Mouse (Mus musculus) intestine, embryonic 16.5 days (tissue): ENCODE results near the gene Ccdc171. TPM values are rescaled to one million over a fixed set of nuclear protein-coding genes. Genes with fewer than 3 reads are reported as not detected.
"Not testable (repeated sequence)": the region's sequence is repeated elsewhere in the genome, so short reads cannot be mapped to it uniquely, and the experiment has no call there.

Source experiments
- ATAC-seq: fragments of 200-750 bp; cut with Nextera tagmentation; 2 replicates; pipeline ENCODE4 v1.8.0; 2017; ENCODE audit warnings: moderate TSS enrichment, moderate library complexity
- H3K27ac ChIP-seq: fragments of 300-500 bp; sonication (generic); 2 replicates; pipeline ENCODE4 v1.5.1; 2014; ENCODE audit warnings: mild to moderate bottlenecking, low read length
- H3K27me3 ChIP-seq: fragments of 300-500 bp; sonication (generic); replicated peaks from 2 replicates; pipeline ENCODE4 v1.6.1; 2014; ENCODE audit warnings: low read length, control low read depth, mixed read lengths; ENCODE audit not compliant: control insufficient read depth, insufficient read depth
- H3K36me3 ChIP-seq: fragments of 300-500 bp; sonication (generic); 2 replicates; pipeline ENCODE4 v1.6.1; 2014; ENCODE audit warnings: low read length, control low read depth; ENCODE audit not compliant: control insufficient read depth, insufficient read depth
- H3K4me1 ChIP-seq: fragments of 300-500 bp; sonication (generic); 2 replicates; pipeline ENCODE4 v1.6.1; 2014; ENCODE audit warnings: low read length, control low read depth, mixed read lengths; ENCODE audit not compliant: control insufficient read depth, insufficient read depth
- H3K4me2 ChIP-seq: fragments of 300-500 bp; sonication (generic); 2 replicates; pipeline ENCODE4 v1.6.1; 2014; ENCODE audit warnings: low read depth, low read length, control low read depth
- H3K4me3 ChIP-seq: fragments of 300-500 bp; sonication (generic); 2 replicates; pipeline ENCODE4 v1.5.1; 2014; ENCODE audit warnings: mild to moderate bottlenecking, low read length
- H3K9ac ChIP-seq: fragments of 300-500 bp; sonication (generic); 2 replicates; pipeline ENCODE4 v1.6.1; 2014; ENCODE audit warnings: low read depth, low read length
- H3K9me3 ChIP-seq: fragments of 300-500 bp; sonication (generic); 2 replicates; pipeline ENCODE4 v1.6.1; 2016; ENCODE audit warnings: low read length, control low read depth; ENCODE audit not compliant: control insufficient read depth
- WGBS: fragments of 180-500 bp; shearing (Covaris S2); extraction: QIAGEN DNeasy Blood & Tissue Kit; methylation state at CpG from one replicate; pipeline ENCODE4 v1.1.7; 2014; 5-methylcytosine and 5-hydroxymethylcytosine counted together
- polyA plus RNA-seq: library from polyadenylated mRNA; unstranded; fragments of >200 nt; fragmentation: Nextera tagmentation; extraction: Ambion mirVana; gene quantifications from 2 replicates; pipeline ENCODE4 v1.2.1, GENCODE M21; 2015

The Ccdc171 gene
- polyA plus RNA-seq, 1 experiment from 2014 or later, result 1.9 TPM

- no peak overlapping the region for H3K27ac ChIP-seq
- no peaks in the 10 kb centered on the region for H3K4me1 ChIP-seq
- no peak overlapping the region for H3K4me2 ChIP-seq
- no peaks in the 10 kb centered on the region for H3K27me3 ChIP-seq
- no peak overlapping the region for H3K4me3 ChIP-seq
- WGBS, result 37% methylated on average over 7 of the region's 7 CpGs
- H3K9me3 ChIP-seq, result no peaks in the 10 kb centered on the region
- no peaks in the 10 kb centered on the region for H3K36me3 ChIP-seq
- peak; percentile 83 for ATAC-seq
- H3K9ac ChIP-seq, result no peak overlapping the region
Observed at GRCm38 (mm10) chr4:83534024-83534423, 8.7 kb downstream of the Ccdc171 start.

GRCm38 (mm10) chr4:83549501-83549900 lies 24.2 kb downstream of the Ccdc171 start:
- H3K4me2 ChIP-seq, result 0 out of 2 replicates have a peak overlapping the region, but pooled peaks have one; percentile 14
- no peak overlapping the region for H3K27ac ChIP-seq
- H3K9ac ChIP-seq, result no peak overlapping the region
- H3K4me3 ChIP-seq, result no peak overlapping the region
- no peaks in the 10 kb centered on the region for H3K36me3 ChIP-seq
- H3K9me3 ChIP-seq, result no peaks in the 10 kb centered on the region
- no peak for ATAC-seq
- no peaks in the 10 kb centered on the region for H3K4me1 ChIP-seq
- no peaks in the 10 kb centered on the region for H3K27me3 ChIP-seq
- 45% methylated on average over 18 of the region's 18 CpGs for WGBS

GRCm38 (mm10) chr4:83567190-83568113 lies 42.1 kb downstream of the Ccdc171 start:
- no peaks in the 10 kb centered on the region for H3K36me3 ChIP-seq
- H3K4me1 ChIP-seq, result 0 out of 2 replicates have a peak, but pooled peaks cover 4% of the 10 kb centered on the region
- H3K4me3 ChIP-seq, result no peak overlapping the region
- H3K27ac ChIP-seq, result no peak overlapping the region
- no peak overlapping the region for H3K9ac ChIP-seq
- WGBS, result 27% methylated on average over 13 of the region's 13 CpGs
- H3K4me2 ChIP-seq, result peak overlapping the region; percentile 38
- no peaks in the 10 kb centered on the region for H3K27me3 ChIP-seq
- peak; percentile 81 for ATAC-seq
- no peaks in the 10 kb centered on the region for H3K9me3 ChIP-seq

GRCm38 (mm10) chr4:83568145-83568544 lies 42.8 kb downstream of the Ccdc171 start:
- H3K27me3 ChIP-seq, H3K9me3 ChIP-seq, H3K4me1 ChIP-seq, H3K36me3 ChIP-seq, H3K27ac ChIP-seq, H3K9ac ChIP-seq: not testable (repeated sequence)
- peak; percentile 75 for ATAC-seq
- WGBS, result 5% methylated on average over 9 of the region's 9 CpGs
- H3K4me2 ChIP-seq, result peak overlapping the region; percentile 38
- H3K4me3 ChIP-seq, result peak overlapping the region; percentile 22; the same call in 1 of the 2 replicates

GRCm38 (mm10) chr4:83570569-83570968 lies 45.2 kb downstream of the Ccdc171 start:
- Histone ChIP-seq H3K36me3 (no peaks in the 10 kb centered on the region), H3K4me3 (no peak overlapping the region), H3K4me1 (0 out of 2 replicates have a peak, but pooled peaks cover 4% of the 10 kb centered on the region), H3K27ac (no peak overlapping the region), H3K9me3 (no peaks in the 10 kb centered on the region), H3K4me2 (no peak overlapping the region), H3K9ac (no peak overlapping the region), H3K27me3 (no peaks in the 10 kb centered on the region)
- ATAC-seq, result no peak
- 60% methylated on average over 6 of the region's 6 CpGs for WGBS

- no peak for ATAC-seq
- no peak overlapping the region for H3K27ac ChIP-seq
- WGBS, result 81% methylated on average over 5 of the region's 5 CpGs
- no peak overlapping the region for H3K4me2 ChIP-seq
- no peaks in the 10 kb centered on the region for H3K27me3 ChIP-seq
- H3K9me3 ChIP-seq, result no peaks in the 10 kb centered on the region
- 0 out of 2 replicates have a peak, but pooled peaks cover 4% of the 10 kb centered on the region for H3K4me1 ChIP-seq
- no peak overlapping the region for H3K4me3 ChIP-seq
- H3K36me3 ChIP-seq, result no peaks in the 10 kb centered on the region
- H3K9ac ChIP-seq, result no peak overlapping the region
Observed at GRCm38 (mm10) chr4:83571033-83571432, 45.7 kb downstream of the Ccdc171 start.

- H3K27me3 ChIP-seq, result no peaks in the 10 kb centered on the region
- ATAC-seq, result no peak
Observed at GRCm38 (mm10) chr4:83572521-83572920, 47.2 kb downstream of the Ccdc171 start.

GRCm38 (mm10) chr4:83576315-83576714 lies 51.0 kb downstream of the Ccdc171 start:
- H3K36me3 ChIP-seq, result no peaks in the 10 kb centered on the region
- WGBS, result 46% methylated on average over 3 of the region's 3 CpGs
- ATAC-seq, result no peak

More at GRCm38 (mm10) chr4:83572521-83572920, 47.2 kb downstream of the Ccdc171 start:
- no peak overlapping the region for H3K4me2 ChIP-seq
- H3K9ac ChIP-seq, result no peak overlapping the region
- H3K4me1 ChIP-seq, result 0 out of 2 replicates have a peak, but pooled peaks cover 3% of the 10 kb centered on the region
- 65% methylated on average over 6 of the region's 6 CpGs for WGBS
- H3K9me3 ChIP-seq, result no peaks in the 10 kb centered on the region
- H3K4me3 ChIP-seq, result no peak overlapping the region
- H3K36me3 ChIP-seq, result no peaks in the 10 kb centered on the region
- no peak overlapping the region for H3K27ac ChIP-seq

GRCm38 (mm10) chr4:83580157-83580556 lies 54.8 kb downstream of the Ccdc171 start:
- 18% methylated on average over 1 of the region's 1 CpGs for WGBS
- Histone ChIP-seq H3K36me3 (no peaks in the 10 kb centered on the region), H3K4me3 (no peak overlapping the region), H3K9me3 (no peaks in the 10 kb centered on the region), H3K27me3 (no peaks in the 10 kb centered on the region), H3K4me1 (no peaks in the 10 kb centered on the region), H3K4me2 (no peak overlapping the region), H3K27ac (no peak overlapping the region), H3K9ac (no peak overlapping the region)
- no peak for ATAC-seq

More at GRCm38 (mm10) chr4:83576315-83576714, 51.0 kb downstream of the Ccdc171 start:
- no peak overlapping the region for H3K27ac ChIP-seq
- H3K9me3 ChIP-seq, result no peaks in the 10 kb centered on the region
- no peaks in the 10 kb centered on the region for H3K27me3 ChIP-seq
- H3K4me3 ChIP-seq, result no peak overlapping the region
- H3K4me1 ChIP-seq, result no peaks in the 10 kb centered on the region
- no peak overlapping the region for H3K9ac ChIP-seq
- H3K4me2 ChIP-seq, result no peak overlapping the region
